Mouse (Mus musculus) activated CD4-positive, CD25-positive, alpha-beta regulatory T cell, adult 4 months (primary cell): ENCODE data around the gene Eef2. TPM values are rescaled to one million over a fixed set of nuclear protein-coding genes. Genes with fewer than 3 reads are reported as not detected.

Experiments used
- ATAC-seq: one replicate; pipeline ENCODE4 v1.8.0; 2017
- polyA plus RNA-seq, 2 experiments: library from polyadenylated mRNA; unstranded; fragments of 100-300 nt; shearing (Covaris generic); gene quantifications; one replicate each; pipeline ENCODE4 v1.2.1; 2017

The Eef2 gene
- polyA plus RNA-seq, result 1,000 to 10,000 TPM in 1 of 2 experiments, 100 to 1,000 TPM in 1; 933 to 1,303 TPM

DNA sequence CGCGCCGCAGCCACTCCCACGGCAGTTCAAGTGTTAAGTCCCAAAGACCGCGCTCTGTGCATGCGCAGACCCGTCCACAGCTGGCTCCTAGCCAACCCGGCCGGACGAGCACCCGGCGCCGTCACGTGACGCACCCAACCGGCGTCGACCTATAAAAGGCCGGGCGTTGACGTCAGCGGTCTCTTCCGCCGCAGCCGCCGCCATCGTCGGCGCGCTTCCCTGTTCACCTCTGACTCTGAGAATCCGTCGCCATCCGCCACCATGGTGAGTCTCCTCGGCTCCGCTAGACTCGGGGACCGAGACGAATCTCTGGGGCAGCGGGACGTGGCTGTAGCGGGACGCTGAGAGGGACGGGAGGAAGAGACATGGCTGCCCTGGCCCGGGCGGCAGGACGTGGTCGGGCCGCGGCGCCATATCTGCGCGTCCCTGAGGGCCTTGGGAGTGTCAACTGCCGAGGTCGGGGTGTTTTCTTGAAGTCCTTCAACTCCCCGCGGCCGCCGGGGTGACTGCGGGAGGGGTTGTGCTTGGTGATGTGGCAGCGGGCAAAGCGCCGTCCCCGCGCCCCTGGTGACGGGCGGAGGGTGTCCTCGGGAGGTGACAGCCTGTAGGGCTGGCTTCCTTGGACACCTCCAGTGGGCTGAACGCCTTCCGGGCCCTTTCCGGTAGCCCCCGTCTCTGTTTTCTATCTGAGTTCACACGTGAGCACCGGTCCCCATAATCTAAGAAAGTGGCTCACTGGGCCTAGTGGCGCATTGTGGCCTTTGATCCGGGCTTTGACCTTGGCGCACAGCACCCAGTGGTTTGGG, at the start of gene Eef2:
Gene Eef2 (plus strand): TSS at position 166 of the 806 bp plus-strand sequence.
- peak; percentile 60 for ATAC-seq

DNA sequence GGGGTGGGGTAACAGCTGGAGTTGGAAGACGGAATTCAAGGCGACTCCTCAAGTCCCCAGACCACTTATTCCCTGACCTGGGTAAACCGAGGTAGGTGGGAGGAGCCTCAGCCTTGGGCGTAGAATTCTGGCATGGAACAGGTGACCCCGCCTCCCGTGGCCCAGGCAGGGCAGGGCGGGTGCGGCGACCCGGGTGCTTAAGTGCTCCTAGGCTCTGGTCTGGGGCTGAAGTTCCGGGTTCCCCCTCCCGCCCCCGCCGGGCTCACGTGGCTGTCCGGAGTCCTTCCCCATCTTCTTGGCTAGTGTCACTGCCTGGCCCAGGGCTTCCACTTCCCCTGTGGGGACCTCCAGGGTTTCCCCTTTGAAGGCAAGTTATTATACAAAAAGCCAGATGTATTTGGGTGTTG, 42.2 kb upstream of the Eef2 start:
- ATAC-seq, result no peak

DNA sequence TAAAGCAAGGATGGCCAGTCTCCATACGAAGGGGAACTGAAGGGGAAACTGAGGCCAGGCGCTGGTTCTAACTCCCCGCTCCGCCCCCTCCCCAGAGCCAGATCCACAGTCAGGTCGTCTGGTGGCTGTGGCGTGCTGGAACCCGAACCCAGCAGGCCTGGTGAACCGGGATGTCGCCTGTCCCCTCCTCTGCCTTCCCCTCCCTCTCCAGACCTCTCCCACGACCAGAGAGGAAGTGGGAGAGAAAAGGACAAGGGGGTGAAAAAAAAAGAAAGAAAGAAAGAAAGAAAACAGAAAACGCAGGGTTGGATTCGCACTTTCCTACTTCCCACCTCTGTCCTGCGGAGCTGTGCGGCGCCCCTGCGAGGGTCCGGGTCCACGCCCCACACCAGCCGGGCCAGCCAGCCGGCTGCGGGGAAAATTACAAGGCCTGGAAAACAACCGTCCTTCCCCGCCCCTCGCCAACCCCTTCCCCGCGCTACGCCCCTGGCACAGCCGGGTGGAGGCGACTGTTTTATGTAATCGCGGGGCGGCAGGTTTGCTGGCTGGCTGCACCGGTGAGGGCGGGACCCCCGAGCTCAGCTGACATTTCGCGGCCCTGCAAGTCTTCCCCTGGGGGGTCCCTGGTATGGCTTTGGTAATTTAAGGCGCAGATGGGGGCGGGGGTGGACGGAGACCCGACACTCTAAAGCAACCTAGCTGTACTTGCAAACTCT, 41.3 kb upstream of the Eef2 start, which contains the start of gene Zbtb7a:
Gene Zbtb7a (plus strand): TSS at position 255 of the 716 bp plus-strand sequence.
- ATAC-seq, result no peak

DNA sequence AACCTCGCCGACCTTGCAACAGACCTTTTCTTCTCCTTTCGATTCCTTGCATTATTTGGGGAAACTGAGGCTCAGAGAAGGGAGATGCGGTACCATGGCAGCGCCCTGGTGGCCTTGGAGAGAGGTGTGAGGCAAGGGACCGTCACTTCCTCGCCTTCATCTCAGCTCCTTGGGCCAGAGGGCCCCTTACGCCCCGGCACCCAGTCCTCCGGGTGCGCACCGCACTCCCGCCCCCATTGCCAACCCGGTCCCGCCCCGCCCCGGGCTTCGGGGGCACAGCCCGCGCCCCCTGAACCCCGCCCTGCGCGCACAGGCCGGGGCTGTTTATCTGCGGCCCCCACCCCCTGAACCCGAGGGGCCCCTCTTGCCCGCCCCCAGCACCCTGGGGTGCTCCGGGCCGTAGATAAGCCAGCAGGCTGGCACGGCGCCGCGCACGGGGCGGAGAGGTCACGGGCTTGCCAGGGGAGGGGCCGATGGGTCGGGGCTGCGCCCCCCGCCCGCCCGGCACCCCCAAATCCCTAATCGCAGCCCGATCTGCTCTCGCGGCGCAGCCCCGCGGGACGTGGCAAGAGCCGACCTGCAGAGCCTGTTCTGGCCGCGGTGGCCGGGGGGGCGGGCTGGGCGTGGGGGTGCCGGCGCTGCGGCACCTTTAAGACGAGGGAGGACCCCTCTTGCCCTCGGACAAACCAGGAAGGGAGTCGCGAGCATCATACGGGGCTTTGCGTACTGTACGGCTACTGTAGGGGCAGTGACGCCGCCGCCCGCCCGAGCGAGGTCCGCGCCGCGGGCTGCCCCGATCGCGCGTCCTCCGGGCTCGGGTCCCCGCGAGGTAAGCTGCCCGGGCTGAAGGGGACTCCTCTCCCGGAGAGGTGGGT, 40.4 kb upstream of the Eef2 start:
- ATAC-seq, result no peak

DNA sequence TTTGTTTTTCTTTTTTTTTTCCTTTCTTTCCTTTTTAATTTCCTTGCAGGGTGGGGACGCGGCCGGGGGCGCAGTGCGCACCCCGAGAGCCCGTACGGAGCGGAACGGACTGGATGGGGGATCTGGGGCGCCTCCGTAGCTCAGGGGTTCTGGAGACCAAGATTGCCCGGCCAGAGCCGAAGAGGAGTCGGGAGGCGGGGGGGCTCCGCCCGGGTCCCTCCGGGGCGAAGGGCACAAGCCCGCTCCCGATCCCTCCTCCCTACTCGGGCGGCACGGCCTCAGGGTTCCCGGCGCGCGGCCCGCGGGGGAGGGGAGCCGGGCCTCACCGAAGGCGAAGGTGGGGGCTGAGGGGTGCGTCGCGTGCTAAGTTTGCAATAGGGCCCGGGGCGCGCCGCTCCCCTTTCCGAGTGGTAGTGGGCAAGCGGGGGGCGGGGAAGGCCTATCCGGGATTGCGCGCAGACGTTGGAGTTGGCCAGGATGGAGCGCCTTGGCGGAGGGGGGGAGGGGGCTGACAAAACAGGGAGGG, 39.7 kb upstream of the Eef2 start:
- ATAC-seq, result peak; percentile 15

DNA sequence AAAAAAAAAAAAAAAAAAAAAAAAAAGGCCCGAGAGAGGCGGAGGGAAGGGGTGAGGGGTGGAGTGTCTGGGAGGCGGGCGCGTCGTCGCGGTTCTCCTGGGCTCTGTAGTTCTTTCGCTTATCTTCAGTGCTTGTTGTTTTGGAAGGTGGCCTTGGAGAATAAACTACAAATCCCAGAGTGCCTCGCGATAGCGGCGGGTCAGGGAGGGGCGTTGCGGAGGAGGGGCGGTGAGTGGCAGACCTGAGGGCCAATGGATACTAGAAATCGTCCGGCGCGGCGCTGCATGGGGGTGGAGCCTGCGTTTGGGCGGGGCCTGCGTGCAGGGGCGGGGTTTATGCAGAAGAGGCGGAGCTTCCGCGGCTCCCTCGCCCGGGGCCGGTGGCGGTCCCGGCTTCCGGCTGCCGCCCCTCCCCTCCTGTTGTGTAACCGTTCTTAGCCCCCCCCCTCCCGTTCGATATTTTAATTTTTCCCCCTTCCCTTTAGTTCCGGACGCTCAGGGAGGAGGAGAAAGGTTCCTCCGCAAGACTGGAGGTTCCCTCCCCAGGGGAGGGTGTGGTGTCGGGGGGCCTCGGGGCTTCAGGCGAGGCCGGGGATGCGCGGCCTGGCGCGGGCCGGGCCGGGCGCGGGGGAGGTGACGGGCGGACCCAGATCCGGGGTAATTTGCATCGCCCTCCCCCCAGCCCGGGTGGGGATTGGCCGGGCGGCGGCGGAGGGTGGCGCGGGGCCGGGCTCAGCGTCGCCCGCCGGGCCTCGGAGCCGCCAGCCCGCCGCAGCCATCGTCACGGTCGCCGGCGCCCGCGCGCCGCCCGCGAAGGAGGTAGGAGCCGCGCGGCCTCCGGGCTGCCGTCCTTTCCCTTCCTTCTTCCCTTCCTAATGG, 38.9 kb upstream of the Eef2 start:
- ATAC-seq, result peak; percentile 82

DNA sequence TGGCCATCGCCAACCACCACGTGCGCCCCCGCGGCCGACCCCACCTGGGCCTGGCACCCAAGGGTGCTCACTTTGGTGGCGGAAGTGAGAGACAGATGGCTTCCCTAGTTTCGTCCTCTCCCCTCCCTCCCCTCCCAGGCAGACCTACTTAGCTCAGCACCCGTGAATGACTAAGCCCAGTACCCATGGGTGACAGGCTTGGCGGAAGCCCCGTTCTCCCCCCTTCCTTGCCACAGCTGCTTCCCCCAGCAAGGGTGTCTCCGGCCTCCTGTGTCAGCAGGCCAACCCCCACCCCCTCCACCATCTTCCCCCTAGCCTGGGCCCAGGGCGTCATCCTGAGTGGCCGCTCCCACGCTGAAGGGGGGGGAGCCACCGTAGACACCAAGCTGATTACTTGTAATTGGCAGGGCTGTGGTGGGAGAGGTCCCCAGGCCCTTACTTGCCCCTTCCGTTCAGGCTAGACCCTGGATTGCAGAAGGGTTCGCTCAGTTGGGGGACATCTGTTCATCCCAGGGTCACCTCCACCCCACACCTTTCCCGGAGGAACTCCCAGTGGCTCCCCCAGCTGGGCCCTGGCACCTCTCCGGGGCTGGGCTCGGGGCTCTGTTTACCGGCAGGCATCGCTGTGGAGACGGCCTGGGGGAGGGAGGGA, 38.2 kb upstream of the Eef2 start:
- peak; percentile 13 for ATAC-seq

DNA sequence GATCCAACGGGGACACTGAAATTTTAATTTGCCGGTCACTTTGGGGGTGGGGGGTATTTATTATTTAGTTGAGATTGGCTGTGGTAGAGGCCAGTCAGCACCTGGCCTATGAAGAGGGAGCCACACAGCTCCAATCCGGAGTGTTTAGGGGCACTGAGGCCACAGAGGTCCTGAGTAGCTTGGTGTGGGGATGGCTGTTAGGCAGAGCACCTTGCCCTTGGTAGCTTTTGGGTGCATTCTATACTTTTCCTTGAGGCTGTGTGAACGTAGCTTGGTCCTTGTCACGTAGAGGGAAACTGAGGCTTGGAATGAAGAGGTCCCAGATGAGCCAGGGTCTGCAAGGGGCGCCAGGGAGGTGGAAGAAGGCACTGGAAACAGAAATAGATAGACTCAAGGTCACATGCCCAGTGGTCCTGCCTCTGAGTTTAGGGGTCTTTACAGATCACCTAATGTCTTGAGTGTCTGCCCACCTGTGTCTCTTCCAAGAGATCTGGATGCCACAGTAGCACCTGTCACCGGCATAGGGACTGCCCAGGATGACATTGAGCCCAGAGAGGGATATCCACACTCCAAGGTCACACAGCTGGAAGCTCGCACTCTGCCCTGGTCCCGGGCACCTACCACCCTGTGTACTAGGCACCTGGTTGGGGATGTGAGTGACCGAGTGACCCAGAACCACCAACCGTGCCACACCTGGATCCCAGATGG, 37.5 kb upstream of the Eef2 start:
- ATAC-seq, result no peak

DNA sequence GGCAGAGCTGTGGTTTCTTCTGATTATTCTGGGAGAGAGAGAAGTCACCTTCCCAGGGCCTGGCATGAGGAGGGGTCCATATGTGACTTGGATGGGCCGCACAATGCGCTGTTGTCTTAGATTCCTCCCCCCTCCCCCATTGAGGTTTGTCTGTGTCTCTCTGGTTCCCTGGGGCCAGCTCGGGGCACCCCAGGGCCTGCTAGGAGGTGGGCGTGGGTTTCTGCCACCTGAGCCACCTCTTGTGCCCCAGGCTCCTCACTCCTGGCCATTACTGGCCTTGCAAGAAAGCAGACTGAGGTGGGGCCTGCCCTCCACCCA, 36.9 kb upstream of the Eef2 start:
- ATAC-seq, result no peak

DNA sequence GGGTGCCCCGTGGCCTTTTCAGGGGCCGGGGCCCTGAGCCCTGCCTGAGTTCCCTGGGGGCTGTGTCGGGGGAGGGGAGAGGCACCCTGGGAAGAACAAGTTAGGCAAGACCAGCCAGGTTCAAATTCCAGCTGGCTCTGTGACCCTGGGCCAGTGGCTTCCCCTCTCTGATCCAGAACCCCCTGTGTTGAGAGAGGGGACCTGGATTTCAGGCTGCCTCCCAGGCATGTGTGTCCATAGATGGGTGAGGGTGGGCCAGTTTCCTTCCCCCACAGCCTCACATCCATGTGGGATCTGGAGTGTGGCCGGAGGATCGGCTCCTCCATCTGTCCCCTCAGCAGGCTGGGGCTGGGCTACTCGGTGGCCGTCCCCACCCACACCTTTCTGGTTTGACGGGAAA, 36.4 kb upstream of the Eef2 start:
- no peak for ATAC-seq

DNA sequence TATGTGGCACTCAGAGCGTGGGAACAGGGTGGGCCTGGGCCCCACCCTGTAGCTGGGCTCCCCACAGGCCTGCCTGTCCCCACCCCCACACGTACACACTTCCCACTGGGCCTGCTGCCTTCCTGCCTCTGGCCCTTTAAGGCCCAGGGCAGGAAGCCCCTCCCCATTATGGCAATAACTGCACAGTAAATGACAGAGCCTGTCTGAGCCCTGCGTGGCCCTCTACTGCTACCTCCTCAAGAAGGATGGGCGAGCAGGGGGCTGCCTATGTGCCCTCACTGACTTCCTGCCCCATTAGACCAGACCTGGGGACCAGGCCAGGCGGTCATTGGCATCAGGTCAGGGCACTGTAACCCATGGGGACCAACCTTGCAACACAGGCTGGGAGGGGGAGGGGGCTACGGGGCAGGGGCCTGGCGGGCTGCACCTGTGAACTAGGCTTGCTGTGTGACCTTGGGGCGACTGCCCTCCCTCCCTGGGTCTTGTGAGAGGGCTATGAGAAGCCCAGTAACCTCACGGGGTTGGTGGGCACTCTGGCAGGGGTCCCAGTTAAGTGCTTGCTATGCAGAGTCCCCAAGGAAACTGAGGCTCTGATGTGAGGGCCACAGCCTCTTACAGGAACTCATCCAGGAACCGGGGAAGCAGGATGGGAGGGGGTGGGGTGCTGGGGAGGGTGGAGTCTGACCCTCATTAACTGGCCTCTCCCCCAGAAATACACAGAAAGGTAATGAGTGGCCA, 35.5 kb upstream of the Eef2 start:
- no peak for ATAC-seq

DNA sequence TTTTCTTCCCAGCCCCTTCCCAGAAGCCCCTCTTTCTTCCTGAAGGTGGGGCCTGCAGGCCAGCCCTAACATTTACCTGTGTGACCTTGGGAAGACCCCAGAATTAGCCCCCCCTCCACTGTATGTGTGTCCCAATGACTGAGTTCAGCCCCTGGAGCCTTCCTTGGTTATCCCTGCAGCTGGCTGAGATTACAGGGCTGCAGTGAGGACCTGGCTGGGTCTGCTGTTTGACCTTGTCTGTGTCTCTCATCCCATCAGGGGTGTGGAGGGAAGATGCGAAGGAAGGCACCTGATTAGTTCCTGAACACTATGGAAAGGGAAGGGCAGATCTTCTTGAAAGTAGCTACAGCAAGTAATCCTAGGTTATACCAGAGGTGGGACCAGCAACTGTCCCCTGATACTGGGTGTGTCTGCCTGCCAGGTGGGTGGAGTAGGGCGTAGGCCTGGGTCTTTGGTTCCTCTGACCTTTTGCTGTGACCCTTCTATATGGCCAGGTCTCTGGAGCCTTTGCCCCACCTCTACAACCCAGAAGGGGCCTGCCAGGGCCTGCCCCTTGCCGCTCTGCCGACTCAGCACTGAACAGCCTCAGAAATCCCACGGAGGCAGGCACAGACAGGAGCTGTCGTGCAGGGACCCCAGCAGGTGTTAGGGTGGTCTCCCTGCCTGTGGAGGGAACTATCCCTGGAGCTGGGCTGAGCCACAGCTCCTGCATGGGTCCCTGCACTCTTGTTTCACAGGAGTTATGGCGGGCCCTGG, 34.8 kb upstream of the Eef2 start:
- no peak for ATAC-seq

DNA sequence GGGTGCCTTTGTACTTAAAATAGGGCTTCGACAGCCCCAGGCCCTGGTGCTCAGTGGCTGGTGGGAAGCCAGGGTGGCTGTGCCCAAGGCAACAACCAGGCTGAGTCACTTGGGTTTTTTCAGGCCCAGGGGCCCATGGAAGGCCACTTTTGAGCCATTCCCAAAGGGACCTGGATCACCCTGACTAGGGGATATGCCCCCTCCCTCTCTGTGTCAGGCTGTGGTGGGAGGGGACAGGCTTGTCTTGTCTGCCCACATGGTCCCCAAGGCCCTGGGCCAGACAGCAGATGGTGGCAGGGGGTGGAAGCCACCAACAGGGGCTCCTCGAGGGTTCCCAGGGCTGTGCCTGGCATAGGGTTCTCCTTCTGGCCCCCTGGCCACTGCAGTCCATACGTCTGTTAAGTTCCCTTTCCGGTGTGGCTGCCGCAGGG, 33.9 kb upstream of the Eef2 start:
- no peak for ATAC-seq

DNA sequence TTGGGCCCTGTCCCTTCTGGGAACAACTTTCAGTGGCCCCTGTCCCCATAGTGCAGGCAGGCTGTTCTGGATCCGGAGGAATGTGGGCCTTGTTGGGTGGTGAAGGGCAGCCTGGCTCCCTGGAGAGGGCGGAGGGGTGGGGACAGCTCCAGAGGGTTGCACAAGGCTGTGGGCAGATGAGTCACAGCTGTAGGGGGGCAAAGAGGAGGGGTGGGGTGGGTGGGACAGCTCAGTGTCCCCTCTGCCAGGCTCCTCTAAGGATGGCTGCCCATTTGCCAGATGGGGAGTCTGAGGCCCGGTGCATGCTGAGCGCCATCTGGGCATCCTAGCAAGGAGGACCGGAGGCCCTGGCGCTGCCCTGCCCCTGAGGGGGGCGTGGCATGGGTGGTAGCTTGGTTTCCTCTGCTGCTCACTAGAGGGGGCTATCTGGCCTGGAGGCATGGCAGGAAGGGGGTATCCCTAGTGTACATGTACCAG, 33.2 kb upstream of the Eef2 start:
- no peak for ATAC-seq

DNA sequence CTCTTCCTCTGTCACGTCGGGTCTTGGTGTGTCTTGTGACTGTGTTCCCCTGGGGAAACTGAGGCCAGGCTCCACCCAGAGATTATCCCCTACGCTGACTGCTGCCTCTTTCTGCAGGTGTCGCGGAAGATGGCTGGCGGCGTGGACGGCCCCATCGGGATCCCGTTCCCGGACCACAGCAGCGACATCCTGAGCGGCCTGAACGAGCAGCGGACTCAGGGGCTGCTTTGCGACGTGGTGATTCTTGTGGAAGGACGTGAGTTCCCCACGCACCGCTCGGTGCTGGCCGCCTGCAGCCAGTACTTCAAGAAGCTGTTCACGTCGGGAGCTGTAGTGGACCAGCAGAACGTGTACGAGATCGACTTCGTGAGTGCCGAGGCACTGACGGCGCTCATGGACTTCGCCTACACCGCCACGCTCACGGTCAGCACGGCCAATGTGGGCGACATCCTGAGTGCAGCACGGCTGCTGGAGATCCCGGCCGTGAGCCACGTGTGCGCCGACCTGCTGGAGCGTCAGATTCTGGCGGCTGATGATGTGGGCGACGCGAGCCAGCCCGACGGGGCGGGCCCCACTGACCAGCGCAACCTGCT, 32.5 kb upstream of the Eef2 start:
- ATAC-seq, result no peak

DNA sequence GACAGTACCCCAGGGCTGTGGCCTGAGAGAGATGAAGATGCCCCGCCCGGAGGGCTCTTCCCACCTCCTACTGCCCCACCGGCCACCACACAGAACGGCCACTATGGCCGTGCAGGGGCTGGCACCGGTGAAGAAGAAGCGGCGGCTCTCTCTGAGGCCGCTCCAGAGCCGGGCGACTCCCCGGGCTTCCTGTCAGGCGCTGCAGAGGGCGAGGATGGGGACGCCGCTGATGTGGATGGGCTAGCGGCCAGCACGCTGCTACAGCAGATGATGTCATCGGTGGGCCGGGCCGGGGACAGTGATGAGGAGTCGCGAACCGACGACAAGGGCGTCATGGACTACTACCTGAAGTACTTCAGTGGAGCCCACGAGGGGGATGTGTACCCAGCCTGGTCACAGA, 31.8 kb upstream of the Eef2 start:
- no peak for ATAC-seq

DNA sequence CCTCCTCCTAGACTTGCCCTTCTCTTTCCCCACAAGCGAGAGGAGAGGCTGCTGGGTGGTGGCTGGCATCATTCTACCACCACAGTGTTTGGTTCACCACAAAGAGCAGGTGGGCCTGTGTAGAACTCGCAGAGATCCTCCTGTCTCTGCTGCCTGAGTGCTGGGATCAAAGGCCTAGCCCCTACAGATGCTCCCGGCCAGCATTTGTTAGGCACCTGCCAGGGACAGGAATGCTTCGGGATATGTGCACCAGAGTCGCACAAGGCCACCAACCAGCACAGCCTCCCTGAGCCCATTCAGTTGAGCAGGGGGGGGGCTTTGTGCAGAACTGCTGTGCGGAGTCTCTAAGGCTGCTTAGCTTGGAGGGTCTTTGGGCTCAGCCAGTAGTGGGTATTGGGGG, 31.1 kb upstream of the Eef2 start:
- ATAC-seq, result no peak

DNA sequence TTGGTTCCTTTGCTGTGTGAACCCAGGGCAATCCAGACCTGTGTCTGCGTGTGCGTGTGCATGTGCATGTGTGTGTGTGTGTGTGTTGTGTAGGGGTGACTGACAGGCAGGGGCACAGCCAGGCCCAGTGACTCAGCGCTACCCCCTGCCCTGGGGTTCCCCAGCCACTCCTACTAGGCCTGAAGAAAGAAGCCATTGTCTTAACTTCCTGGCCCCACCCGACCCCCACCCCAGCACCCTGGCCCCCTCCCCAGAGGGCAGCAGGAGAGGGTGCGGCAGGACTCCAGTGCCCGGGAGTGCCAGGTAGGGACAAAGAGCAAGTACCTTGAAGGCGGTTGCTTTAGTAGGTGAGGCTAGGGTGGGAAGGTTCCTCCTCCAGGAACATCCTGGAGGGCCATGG, 30.7 kb upstream of the Eef2 start:
- ATAC-seq, result no peak

DNA sequence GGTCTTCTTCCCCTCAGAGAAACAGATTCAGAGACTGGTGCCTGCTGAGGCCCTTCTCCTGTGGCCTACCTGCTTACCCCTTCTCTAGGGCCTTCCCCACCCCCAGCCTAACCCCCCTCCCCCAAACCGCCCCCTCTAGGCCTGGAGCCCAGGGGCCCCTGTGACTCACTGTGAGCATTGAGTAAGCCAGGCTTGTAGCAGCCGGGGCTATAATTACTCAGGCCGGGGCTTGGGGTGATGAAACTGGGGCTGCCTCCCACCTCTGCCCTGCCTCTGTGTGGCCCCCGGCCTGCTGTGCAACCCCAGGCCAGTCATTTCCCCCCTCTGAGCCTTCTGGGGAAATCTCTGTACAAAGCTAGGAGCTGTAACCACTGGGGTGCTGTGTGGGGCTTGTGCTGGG, 30.1 kb upstream of the Eef2 start:
- ATAC-seq, result no peak
